Mouse (Mus musculus) limb, embryonic 14.5 days (tissue): Measurements from ENCODE around the gene B3glct. TPM values are rescaled to one million over a fixed set of nuclear protein-coding genes. Genes with fewer than 3 reads are reported as not detected.

Experiments
- ATAC-seq: fragments of 200-750 bp; cut with Nextera tagmentation; 2 replicates; pipeline ENCODE4 v1.8.0; 2017; ENCODE audit warnings: low read depth, moderate number of reproducible peaks, moderate TSS enrichment; ENCODE audit not compliant: low FRiP score
- DNase-seq: peaks from one replicate; pipeline ENCODE4 v3.0.0-alpha.2; 2015; ENCODE audit warnings: low spot score
- H3K27ac ChIP-seq: fragments of 300-500 bp; sonication (generic); replicated peaks from 2 replicates; pipeline ENCODE4 v1.5.1; 2014; ENCODE audit warnings: low read depth, mild to moderate bottlenecking, low read length, moderate library complexity, mixed read lengths
- H3K27me3 ChIP-seq: fragments of 300-500 bp; sonication (generic); 2 replicates; pipeline ENCODE4 v1.6.1; 2014; ENCODE audit warnings: low read length, mixed read lengths; ENCODE audit not compliant: control insufficient read depth, insufficient read depth
- H3K36me3 ChIP-seq: fragments of 300-500 bp; sonication (generic); 2 replicates; pipeline ENCODE4 v1.6.1; 2014; ENCODE audit warnings: mild to moderate bottlenecking, low read length, moderate library complexity, mixed read lengths; ENCODE audit not compliant: control insufficient read depth, insufficient read depth
- H3K4me1 ChIP-seq: fragments of 300-500 bp; sonication (generic); 2 replicates; pipeline ENCODE4 v1.6.1; 2014; ENCODE audit warnings: antibody characterized with exemption, low read length, mixed read lengths; ENCODE audit not compliant: control insufficient read depth, insufficient read depth
- H3K4me2 ChIP-seq: fragments of 300-500 bp; sonication (generic); replicated peaks from 2 replicates; pipeline ENCODE4 v1.6.1; 2014; ENCODE audit warnings: low read depth, mild to moderate bottlenecking, low read length, moderate library complexity; ENCODE audit not compliant: severe bottlenecking
- H3K4me3 ChIP-seq: fragments of 300-500 bp; sonication (generic); replicated peaks from 2 replicates; pipeline ENCODE4 v1.5.1; 2014; ENCODE audit warnings: low read length
- H3K9ac ChIP-seq: fragments of 300-500 bp; sonication (generic); 2 replicates; pipeline ENCODE4 v1.6.1; 2014; ENCODE audit warnings: mild to moderate bottlenecking, low read depth, low read length, moderate library complexity; ENCODE audit not compliant: severe bottlenecking
- H3K9me3 ChIP-seq: fragments of 300-500 bp; sonication (generic); 2 replicates; pipeline ENCODE4 v1.6.1; 2016; ENCODE audit warnings: low read length; ENCODE audit not compliant: control insufficient read depth
- POLR2A ChIP-seq: fragments of 200-500 bp; IDR thresholded peaks from 2 replicates; pipeline ENCODE4 v1.8.0; 2012; ENCODE audit warnings: inconsistent platforms, mild to moderate bottlenecking, moderate library complexity, borderline replicate concordance; ENCODE audit not compliant: insufficient read depth, insufficient read length; ENCODE audit errors: extremely low read depth
- WGBS: fragments of 180-500 bp; shearing (Covaris S2); extraction: QIAGEN DNeasy Blood & Tissue Kit; methylation state at CpG from one replicate; pipeline ENCODE4 v1.1.7; 2014; 5-methylcytosine and 5-hydroxymethylcytosine counted together
- polyA plus RNA-seq, 2 experiments: library from polyadenylated mRNA; depleted of rRNA in 1 of 2; stranded (reverse) in 1 of 2; unstranded in 1 of 2; fragments of >200 nt; fragmentation: Nextera tagmentation in 1 of 2; extraction: Ambion mirVana in 1 of 2; gene quantifications; 2 replicates each; pipeline versions ENCODE4 v1.2.1 to v1.2.3; 2012 to 2014

B3glct gene
- polyA plus RNA-seq, 2 experiments: 15.4 to 20.0 TPM

DNA sequence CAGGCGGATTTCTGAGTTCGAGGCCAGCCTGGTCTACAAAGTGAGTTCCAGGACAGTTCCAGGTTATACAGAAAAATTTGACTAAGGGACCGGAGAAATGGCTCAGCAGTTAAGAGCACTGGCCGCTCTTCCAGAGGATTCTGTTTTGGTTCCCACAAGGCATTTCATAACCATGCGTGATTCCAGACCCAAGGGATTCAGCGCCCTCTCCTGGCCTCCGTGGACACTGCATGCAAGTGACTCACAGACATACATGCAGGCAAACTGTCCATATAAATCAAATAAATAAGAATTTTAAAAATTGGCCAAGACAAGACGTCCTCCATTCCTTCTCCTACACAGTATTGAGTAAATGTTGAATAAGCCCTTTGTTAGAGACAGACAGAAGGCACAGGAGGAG lies 53.7 kb downstream of the B3glct start:
- ATAC-seq (no peak), DNase-seq (no peak)
- Histone ChIP-seq H3K9me3 (no peaks in the 10 kb centered on the region; the same call in 1 of the 2 replicates), H3K36me3 (peaks cover 23% of the 10 kb centered on the region; the same call in 1 of the 2 replicates), H3K4me3 (no peak overlapping the region), H3K4me1 (no peaks in the 10 kb centered on the region), H3K4me2 (no peak overlapping the region), H3K9ac (no peak overlapping the region), H3K27ac (no peak overlapping the region), H3K27me3 (no peaks in the 10 kb centered on the region)
- WGBS: 90% methylated on average over 8 of the region's 8 CpGs
- no peak for TF ChIP-seq POLR2A

DNA sequence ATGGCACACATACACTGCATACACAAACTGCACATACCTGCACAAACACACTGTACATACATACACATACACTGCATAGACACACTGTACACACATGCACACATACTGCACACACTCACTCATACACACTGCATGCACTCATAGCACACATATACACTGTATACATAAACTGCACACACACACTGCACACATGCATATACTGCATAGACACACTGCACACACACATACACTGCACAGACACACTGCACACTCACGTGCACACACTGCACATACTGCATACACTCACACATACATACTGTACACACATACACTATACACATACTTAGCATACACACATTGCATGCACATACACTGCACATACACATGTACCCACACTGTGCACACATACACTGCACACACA lies 59.2 kb downstream of the B3glct start:
- Histone ChIP-seq H3K36me3 (peaks cover 21% of the 10 kb centered on the region; the same call in 1 of the 2 replicates), H3K27me3 (no peaks in the 10 kb centered on the region), H3K27ac (no peak overlapping the region), H3K9me3 (no peaks in the 10 kb centered on the region; the same call in 1 of the 2 replicates), H3K4me3 (no peak overlapping the region), H3K4me2 (no peak overlapping the region), H3K4me1 (no peaks in the 10 kb centered on the region), H3K9ac (no peak overlapping the region)
- TF ChIP-seq POLR2A: no peak
- ATAC-seq: no peak
- WGBS: 96% methylated on average over 1 of the region's 1 CpGs
- DNase-seq: no peak

DNA sequence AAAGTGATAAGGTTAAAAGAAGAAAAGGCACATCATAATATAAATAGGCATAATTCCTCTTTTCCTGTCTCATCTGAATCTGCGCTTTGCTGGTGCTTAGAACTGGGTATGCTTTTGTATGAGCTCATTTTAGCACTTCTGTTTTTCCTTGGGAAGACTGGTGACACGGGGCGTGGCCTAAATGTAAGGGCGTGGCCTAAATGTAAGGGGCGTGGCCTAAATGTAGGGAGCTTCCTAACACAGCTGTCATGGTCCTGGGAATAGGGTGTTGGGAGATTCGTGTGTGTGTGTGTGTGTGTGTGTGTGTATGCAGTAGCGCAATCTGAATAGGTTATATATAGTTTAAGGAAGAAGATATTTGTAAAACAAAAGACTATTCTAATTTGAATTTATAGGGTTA lies 62.1 kb downstream of the B3glct start:
- H3K4me2 ChIP-seq: no peak overlapping the region
- peaks cover 10% of the 10 kb centered on the region for H3K36me3 ChIP-seq
- H3K27ac ChIP-seq: no peak overlapping the region
- H3K4me3 ChIP-seq: no peak overlapping the region
- no peaks in the 10 kb centered on the region for H3K9me3 ChIP-seq
- ATAC-seq (no peak), DNase-seq (no peak)
- WGBS: 91% methylated on average over 7 of the region's 7 CpGs
- no peaks in the 10 kb centered on the region for H3K27me3 ChIP-seq
- no peaks in the 10 kb centered on the region for H3K4me1 ChIP-seq
- no peak overlapping the region for H3K9ac ChIP-seq
- no peak for TF ChIP-seq POLR2A

DNA sequence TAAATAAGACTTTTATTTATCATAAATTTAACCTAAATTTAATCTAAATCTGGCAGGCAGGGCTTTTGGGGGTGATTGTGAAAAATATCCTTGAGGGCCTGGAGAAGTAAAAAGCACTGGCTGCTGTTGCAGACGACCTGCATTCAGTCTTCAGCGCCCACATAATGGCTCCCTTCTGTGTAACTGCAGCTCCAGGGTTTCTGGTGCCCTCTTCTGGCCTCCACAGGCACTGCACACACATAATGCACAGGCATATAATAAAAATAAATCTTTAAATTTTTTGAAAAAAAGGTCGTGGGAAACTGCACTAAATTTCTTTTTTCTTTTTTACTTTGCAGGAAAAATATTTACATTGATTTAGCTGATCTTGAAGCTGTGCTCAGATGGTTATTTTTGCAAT lies 62.7 kb downstream of the B3glct start:
- Histone ChIP-seq H3K4me1 (no peaks in the 10 kb centered on the region), H3K9me3 (no peaks in the 10 kb centered on the region), H3K4me3 (no peak overlapping the region), H3K9ac (no peak overlapping the region), H3K27ac (no peak overlapping the region), H3K27me3 (no peaks in the 10 kb centered on the region), H3K4me2 (no peak overlapping the region), H3K36me3 (peaks cover 6% of the 10 kb centered on the region)
- no peak for TF ChIP-seq POLR2A
- ATAC-seq: no peak
- no peak for DNase-seq
- 77% methylated on average over 3 of the region's 3 CpGs for WGBS

DNA sequence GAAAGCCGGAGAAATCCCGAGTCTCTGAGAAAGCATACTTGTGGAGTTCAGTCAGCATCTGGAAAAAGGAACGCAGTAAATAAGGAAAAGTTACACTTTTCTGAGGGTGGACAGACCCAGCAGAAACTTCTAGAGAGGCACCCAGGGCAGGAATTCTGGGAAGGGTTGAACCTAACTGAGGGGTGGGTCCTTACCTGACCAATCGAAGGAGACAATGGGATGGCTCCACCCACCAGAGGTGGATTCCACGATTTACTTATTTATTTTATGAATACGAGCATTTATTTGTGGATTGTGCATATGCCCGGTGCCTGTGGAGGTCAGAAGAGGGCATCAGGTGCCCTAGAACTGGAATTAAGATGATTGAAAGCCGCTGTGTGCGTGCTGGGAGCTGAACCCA lies 64.3 kb downstream of the B3glct start:
- Histone ChIP-seq H3K9me3 (no peaks in the 10 kb centered on the region), H3K36me3 (peaks cover 6% of the 10 kb centered on the region), H3K4me1 (no peaks in the 10 kb centered on the region), H3K27me3 (no peaks in the 10 kb centered on the region), H3K27ac (no peak overlapping the region), H3K4me3 (no peak overlapping the region), H3K4me2 (no peak overlapping the region), H3K9ac (no peak overlapping the region)
- ATAC-seq (no peak), DNase-seq (no peak)
- no peak for TF ChIP-seq POLR2A
- 93% methylated on average over 9 of the region's 9 CpGs for WGBS

DNA sequence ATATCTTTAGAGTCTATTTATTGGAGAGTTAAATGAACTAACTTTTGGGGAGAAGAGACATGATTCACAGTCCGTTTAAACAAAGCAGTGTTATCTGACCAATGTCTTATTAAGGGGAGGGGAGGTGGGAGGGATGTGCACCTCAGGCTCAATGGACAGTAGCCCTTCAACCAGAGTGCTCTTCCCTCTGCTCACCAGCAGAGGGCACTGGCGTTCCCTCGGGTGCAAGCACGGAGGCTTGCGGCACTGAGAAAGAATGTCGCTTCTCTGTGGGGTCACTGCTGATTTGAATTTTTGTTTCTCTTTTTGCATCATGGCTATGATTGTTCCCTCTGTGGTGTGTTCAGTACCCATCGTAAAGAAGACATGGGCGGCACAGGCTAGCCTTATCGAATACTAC lies 67.0 kb downstream of the B3glct start:
- no peak for ATAC-seq
- Histone ChIP-seq H3K9ac (no peak overlapping the region), H3K27me3 (no peaks in the 10 kb centered on the region), H3K36me3 (peaks cover 4% of the 10 kb centered on the region; the same call in 1 of the 2 replicates), H3K4me1 (no peaks in the 10 kb centered on the region), H3K4me3 (no peak overlapping the region), H3K4me2 (no peak overlapping the region), H3K27ac (no peak overlapping the region), H3K9me3 (no peaks in the 10 kb centered on the region; the same call in 1 of the 2 replicates)
- WGBS: 93% methylated on average over 9 of the region's 9 CpGs
- no peak for DNase-seq
- no peak for TF ChIP-seq POLR2A
